Mouse (Mus musculus) c-Kit-positive CD71-positive TER-119-positive erythroid progenitor cells, embryonic 14.5 days (primary cell): ENCODE data around the gene Syt9.

Experiments used
- DNase-seq: peaks from one replicate; pipeline ENCODE4 v3.0.0-alpha.2; 2013; ENCODE audit warnings: low spot score

The Syt9 gene

DNA sequence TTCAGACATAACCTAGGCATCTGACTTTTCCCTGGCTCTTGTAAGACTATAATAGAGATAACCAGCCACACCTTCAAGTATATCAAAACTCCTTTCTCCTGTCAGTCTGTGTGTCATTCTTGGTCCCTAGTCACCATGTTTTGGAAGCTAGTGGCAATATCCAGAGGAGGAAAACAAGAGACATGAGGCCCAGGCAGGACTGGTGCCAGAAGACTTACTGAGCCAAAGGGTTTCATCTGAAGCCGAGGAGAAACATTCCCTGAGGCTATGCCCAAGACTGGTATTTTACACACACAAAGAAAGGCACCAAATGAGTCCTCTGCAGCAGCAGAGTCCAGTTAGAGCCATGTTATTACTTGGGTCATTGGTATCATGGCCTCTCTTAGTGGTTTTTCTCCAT lies 174.5 kb downstream of the Syt9 start:
- no peak for DNase-seq

DNA sequence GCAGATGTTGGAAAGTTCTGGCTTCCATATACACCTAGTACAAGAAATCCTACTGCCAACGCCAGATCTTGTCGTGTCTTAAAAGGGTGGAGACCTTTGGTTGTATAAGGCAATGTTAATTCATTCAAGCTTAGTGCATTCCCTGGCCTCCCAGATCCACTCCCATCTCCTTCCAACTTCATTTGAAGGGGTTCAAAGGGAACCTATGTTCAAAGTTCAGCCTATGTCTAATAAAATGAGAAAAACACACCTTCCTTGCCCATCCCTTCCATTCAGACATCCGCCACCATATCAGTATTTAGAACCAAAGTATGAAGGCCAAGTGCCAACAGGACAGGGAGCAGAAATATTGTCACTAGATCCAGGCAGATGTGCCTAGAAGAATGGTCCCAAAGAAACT lies 177.3 kb downstream of the Syt9 start:
- no peak for DNase-seq

DNA sequence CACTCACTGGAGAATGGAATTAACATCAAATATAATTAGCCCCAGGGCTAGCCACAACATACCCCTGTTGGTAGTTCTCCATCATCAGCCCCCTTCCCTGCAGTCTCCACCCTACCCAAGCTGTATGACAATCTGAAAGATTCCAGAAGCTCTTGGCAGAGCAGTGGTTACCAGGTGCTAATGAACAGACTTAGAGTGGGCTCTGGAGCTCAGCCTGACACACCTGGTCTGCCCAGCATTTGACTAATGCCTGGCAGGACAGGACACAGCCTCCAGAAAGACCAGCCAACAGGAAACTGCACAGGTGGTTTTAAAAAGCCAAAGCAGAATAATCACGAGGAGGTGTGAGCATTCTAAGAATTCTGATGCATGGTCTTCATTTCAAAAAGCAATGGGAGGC lies 182.9 kb downstream of the Syt9 start:
- no peak for DNase-seq

DNA sequence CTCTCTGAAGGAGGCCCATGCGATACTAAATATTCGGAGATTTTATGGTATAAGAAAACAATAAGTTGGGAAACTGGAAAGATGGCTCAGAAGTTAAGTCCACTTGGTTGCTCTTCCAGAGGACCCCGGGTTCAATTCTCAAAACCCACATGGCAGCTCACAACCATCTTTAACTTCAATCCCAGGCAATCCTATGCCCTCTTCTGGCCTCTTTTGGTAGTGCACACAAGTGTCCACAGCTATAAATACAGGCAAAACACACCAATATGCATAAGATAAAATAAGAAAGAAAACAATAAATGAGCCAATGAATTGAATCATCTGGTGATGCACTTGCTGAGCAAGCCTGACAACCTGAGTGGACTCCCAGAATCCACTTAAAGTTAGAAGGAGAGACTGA lies 185.4 kb downstream of the Syt9 start:
- peak; percentile 11 for DNase-seq

DNA sequence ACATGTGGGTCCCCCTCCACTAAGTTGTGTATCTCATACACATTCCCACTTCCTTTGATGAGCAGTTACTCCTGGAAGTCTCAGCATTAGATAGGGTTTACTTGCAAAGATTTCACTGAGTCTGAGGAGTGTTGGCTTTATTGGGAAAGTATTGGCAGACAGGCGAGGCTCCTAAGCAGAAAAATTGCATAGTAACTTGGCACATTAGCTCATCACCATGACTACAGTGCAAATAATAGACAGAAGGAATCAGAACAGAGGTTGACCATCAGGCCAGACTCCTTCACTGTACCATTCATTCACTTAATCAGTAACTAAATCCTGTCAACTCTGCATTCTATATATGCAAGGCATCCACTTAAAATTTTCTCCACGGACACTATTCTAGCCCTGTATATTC lies 190.1 kb downstream of the Syt9 start:
- no peak for DNase-seq

DNA sequence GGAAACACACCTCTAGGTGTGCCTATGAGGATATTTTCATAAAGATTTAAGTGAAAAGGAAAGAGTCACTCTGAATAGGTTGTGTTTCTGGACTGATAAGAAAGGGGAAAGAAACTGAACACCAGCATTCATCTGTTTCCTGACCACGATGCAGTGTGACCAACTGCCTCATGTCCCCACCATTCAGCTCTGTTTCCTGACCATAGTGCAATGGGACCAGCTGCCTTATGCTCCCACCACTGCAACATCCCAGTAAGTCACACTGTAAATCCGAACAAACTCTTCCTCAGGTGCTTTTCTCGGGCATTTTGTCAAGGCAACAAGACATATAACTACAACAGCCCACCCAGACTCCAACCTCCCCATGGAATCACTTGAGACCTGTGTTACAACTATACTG lies 191.1 kb downstream of the Syt9 start:
- no peak for DNase-seq

DNA sequence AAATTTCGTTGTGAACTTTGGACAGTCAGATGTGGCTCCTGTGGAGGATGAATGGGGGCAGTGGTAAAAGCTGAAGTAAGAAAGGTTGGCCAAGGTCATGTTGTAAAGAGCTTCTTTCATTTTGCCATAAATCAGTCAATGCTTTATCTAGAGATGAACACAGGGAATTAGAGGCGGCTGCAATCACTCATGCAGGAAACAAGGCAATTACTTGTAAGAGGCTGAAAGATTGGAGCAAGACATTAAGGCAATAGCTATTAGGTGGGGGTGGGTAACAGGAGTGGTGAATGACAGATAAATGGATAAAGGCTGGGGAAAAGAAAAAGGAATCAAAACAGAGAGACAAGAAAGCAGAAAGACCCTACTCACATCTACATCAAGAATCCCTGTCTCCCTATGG lies 193.2 kb downstream of the Syt9 start:
- no peak for DNase-seq

DNA sequence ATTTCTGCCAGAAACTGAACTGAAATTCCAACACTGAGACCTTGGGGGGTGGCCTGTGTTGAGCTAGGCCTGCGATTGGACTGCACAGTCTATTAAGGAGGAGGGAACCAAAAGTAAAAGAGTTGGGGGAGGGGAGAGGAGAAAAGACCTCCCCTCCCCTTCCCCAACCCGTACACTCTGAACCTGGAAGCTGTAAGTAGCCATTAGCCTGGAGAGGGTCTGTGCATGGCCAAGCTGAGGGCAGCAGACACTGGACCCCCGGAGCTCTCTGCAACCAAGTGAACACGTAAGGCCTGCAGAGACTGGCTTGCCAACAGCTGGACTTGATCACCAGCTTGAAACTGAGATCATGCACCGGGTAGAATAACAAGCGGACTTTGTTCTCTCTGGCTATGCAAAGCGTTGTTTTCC lies 196.7 kb downstream of the Syt9 start, which contains the start of gene Olfml1:
Olfml1 (plus strand) TSS at position 186 of the 411 bp plus-strand sequence.
- no peak for DNase-seq

DNA sequence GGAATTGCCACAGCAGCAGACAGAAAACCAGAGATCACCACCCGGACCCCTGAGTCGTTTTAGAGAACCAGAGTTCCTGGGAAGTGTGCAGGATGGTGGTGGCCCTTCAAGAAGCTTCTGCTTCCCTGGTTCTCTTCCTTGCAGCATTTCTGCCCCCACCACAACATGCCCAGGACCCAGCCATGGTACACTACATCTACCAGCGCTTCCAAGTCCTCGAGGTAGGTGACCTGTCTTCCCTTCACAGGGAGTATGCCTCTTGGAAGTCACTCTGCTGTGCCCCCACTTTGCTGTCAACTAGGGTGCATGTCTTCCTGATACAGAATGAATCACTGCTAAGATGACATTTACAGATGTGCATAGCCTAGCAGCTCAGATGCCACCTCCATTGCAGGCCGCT lies 197.1 kb downstream of the Syt9 start:
- DNase-seq = no peak

DNA sequence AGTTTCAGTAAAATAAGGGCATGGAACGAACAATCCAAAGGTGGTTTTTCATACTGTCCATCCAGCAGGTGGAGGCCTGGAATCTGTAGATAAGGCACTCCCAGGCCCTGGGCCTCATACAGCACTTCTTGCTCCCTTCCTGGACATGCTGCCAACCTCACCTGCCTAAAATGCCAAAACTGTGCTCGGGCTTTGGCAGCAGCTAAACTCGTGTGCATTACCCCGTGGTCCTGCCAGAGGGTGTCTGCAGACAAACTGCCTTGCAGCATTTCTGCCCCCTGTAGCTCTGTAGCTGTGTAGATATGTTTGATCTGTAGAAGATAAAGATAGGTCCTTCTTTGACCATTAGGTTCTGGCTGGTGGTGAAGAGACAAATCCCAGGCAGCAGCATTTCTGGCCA lies 198.4 kb downstream of the Syt9 start:
- DNase-seq = no peak

DNA sequence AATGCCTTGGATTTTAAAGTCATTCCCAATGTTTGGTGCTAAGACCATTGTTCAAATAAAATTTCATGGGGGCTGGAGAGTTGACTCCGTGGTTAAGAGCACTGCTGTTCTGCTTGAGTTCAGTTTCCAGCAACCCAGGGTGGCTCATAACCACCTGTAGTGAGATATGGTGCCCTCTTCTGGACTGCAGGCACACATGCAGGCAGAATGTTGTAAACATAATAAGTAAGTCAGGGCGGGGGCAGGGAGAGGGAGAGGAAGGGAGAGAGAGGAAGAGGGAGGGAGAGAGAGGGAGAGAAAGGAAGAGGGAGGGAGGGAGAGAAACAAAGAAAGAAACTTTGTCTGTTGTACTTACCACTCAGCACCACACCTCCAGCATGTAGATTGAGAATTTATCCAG lies 203.3 kb downstream of the Syt9 start:
- no peak for DNase-seq

DNA sequence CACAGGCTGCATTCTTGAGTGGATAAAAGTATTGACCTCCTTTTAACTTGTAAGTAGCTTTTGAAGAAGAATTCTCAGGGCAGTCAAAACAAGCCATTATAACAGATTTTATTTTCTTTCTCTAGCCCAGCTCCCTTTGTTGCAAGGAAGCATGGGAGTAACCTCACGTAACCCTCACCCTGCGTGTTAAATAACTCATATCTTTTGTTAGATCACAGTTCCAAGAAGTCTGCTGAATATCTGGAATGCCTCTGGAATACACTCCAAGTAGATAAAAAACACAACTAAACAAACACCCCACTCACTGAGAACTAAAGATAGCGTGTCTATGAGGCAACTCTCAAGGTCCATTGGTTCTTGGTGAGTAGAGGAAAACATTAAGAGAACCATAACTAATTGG lies 203.7 kb downstream of the Syt9 start:
- no peak for DNase-seq

DNA sequence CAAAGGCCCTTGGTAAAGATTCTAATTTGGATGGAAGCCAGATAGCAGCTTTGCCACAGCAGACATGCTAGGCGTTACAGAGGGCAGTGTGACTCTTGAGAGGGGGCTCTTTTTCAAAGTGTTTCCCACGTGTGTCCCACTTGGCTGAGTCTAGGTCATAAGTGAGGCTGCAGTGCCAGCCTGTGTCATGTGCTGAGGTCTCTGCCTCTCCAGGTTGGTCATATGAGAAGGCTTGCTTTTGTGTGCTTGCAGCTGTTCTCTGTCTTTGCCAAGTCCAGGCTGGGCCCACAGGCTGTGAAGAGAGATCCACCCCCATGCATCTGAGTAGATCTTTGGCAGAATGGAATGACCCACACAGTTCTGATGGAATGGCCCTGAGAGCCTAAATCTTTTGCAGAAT lies 222.1 kb downstream of the Syt9 start:
- DNase-seq = no peak

DNA sequence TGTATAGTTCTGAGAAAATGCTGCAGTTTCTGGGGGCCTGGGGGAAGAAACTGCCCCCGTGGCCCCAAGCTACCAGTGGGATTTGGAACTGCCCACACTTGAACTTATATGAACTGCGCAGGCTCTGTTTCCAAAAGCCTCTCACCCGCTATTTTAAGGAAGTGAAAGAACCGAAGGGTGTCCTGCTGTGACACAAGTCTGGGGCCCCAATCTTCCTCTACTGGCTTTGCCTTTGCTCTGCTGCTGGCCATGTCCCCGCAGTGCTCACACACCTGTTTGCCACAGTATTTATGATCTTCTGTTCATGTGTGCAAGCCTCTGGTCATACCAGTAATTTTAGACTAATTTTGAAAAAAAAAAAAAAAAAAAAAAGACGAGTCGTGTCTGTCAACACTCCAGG lies 223.4 kb downstream of the Syt9 start:
- DNase-seq = no peak

DNA sequence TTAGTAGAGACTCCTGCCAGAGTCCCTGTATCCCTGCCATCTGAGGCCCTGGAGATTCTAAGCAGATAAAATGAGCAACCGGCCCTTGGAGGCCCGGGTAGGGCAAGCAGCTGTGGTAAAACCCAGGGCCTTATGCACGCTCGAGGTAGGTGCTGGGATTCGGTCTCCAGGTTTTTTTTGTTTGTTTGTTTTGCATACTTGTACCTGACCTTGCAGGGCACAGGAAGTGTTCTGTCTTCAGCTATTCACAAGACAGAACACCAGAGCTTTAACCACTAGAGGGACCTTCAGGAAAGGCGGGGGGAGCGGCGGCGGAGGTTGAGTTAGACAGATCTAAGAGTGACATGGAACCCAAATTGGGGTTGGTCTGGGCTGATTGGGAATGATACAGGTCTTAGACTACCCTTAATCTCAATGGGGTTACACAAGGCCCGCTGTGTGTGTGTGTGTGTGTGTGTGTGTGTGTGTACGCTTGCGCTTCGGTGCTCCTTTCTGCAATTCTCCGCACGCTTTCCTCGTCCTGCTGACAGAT lies 223.9 kb downstream of the Syt9 start:
- DNase-seq = peak; percentile 29

DNA sequence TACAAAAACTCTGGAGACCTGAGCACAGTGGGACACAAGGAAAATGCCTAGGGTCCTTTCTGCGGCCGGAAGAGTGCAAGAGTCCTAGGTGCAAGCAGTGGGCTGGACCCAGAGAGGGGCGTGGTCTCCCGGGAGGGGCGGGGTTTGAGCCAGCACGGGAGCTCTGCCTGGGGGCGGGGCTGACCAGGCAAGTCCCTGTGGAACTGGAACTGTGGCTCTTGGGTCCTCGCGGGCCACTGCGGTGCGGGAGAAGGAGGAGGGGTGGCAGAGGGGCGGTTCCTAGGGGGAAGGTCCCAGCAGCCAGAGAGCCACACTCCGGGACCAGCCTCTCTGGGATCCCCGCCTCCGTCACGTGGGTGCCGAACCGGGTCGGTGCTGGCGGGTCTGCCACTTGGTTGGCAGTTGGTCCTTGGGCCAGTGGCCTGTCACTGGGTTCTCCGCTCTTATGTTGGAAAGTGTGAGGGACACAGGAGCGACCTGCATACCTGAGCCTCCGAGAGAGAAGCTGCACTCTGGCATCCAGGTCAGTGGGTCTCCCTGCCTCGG lies 224.4 kb downstream of the Syt9 start, which contains the start of gene Ppfibp2:
Ppfibp2 (plus strand) TSS at position 351 of the 546 bp plus-strand sequence.
- DNase-seq = peak; percentile 71

DNA sequence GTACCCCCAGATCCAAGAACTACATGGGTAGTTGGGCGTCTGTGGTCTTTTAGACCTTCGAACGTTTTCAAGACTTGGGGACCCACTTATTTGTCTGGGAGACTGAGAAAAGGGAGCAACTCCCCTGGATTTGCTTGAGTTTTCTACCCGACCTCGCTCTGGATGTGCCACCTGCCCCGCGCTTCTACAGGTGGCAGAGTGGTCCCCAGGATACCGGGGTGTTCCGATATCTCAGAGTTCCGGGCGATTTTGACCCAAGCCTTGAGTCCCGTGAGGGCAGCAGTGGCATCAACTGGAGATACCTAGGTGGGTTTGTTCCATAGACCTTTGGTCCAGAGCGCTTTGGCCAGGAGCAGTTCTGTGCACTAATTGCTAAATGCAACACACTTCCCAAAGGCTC lies 224.9 kb downstream of the Syt9 start:
- no peak for DNase-seq

DNA sequence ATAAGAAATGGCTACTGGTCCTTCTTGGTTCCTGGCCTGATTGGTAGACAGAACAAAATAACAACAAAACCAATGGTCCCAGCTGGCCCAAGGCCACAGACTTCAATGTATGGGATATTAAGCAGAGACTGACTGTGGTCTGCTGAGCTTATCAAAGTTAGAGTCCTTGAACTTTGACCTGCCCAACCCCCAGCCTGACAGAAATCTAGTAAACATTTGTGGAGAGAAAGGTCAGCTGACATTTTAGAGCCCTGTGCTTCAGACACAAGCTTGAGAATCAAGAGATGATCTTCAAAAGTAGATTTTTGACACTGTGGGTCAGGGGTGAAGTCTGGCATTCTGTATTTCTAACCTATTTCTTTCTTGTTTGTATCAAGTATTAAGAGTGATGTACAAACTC lies 226.2 kb downstream of the Syt9 start:
- DNase-seq = no peak

DNA sequence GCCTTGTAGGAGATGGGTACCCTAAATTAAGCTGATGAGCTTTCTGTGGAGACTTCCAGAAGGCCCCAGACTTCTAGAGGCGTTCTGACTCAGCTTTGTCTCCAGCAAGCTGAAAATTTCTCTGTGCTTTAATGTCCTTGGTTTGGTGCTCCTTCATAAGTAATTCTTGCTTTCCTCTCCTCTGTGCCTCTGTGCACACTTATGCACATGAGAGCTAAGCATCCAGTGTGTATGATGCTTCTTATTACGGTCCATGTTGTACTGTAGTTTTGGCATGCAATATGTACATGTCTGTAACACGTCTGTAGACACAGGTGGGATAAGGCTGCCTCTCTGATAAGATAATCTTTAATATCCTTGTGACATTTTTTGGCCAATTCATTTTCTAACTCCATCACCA lies 227.4 kb downstream of the Syt9 start:
- DNase-seq = no peak
